35 mouse cellular contexts compared by ENCODE assay signal in genomic region chr7:107681306-107681705, GRCm38 (mm10). TPM values are rescaled to one million over a fixed set of nuclear protein-coding genes. Genes with fewer than 3 reads are reported as not detected.
DNase-seq lines count a peak whose midpoint lies in the region; ATAC-seq and TF ChIP-seq lines count a peak whose summit lies in the region.
"Had no signal": no experiment of that assay in that cellular context is flagged by ENCODE, and none has a peak within 500 bp of the region (broad histone marks: within the 10 kb centered on the region; RNA-seq: fewer than 3 reads in every experiment).

No protein-coding gene starts in this region.

- H3K4me3 ChIP-seq in testis, adult 2 months (ENCODE audit: control insufficient read depth, low read depth, low read length) = no peak overlapping the region
- no peak overlapping the region for H3K4me3 ChIP-seq in intestine, postnatal 0 days (ENCODE audit: low read depth, low read length)
- no peak overlapping the region for H3K4me3 ChIP-seq in stomach, postnatal 0 days (ENCODE audit: low read depth, low read length)
- H3K4me3 ChIP-seq: forebrain, embryonic 12.5 days; forebrain, embryonic 15.5 days; heart, adult 2 months; hindbrain, embryonic 12.5 days; hindbrain, embryonic 15.5 days had no signal

- ATAC-seq in intestine, postnatal 0 days = no peak
- ATAC-seq in stomach, postnatal 0 days (ENCODE audit: low FRiP score, low TSS enrichment) = peak; percentile 42
- no peak for ATAC-seq in erythroid progenitor cell, adult 5-6 weeks (replicated peaks; ENCODE audit: low FRiP score, poor library complexity, severe bottlenecking)
- ATAC-seq: activated CD4-positive, CD25-positive, alpha-beta regulatory T cell, adult 4 months; forebrain, embryonic 15.5 days had no signal

- WGBS in intestine, postnatal 0 days = 33% methylated on average over 2 of the region's 2 CpGs
- 50% methylated on average over 2 of the region's 2 CpGs for WGBS in stomach, postnatal 0 days

- no peak for TF ChIP-seq EP300 in stomach, postnatal 0 days (optimal IDR thresholded peaks at IDR 0.05)

- peak overlapping the region; percentile 51 for H3K27ac ChIP-seq in testis, adult 2 months (ENCODE audit: control insufficient read depth, insufficient read depth, low read depth, low read length)
- peak overlapping the region; percentile 29; the same call in 1 of the 2 replicates for H3K27ac ChIP-seq in intestine, postnatal 0 days (ENCODE audit: low read depth, low read length)
- H3K27ac ChIP-seq in stomach, postnatal 0 days (replicated peaks) = peak overlapping the region; percentile 81
- H3K27ac ChIP-seq: forebrain, embryonic 12.5 days; forebrain, embryonic 15.5 days; heart, adult 2 months; hindbrain, embryonic 12.5 days; hindbrain, embryonic 15.5 days had no signal

- TF ChIP-seq POLR2A in testis, adult 2 months (IDR thresholded peaks at IDR 0.05; ENCODE audit: control insufficient read depth, low read depth, low read length) = no peak

- H3K9me3 ChIP-seq in intestine, postnatal 0 days (ENCODE audit: control insufficient read depth) = no peaks in the 10 kb centered on the region
- no peaks in the 10 kb centered on the region for H3K9me3 ChIP-seq in stomach, postnatal 0 days (ENCODE audit: control insufficient read depth, low read length)
- H3K9me3 ChIP-seq: forebrain, embryonic 12.5 days; forebrain, embryonic 15.5 days; hindbrain, embryonic 12.5 days; hindbrain, embryonic 15.5 days had no signal

- H3K36me3 ChIP-seq in testis, adult 2 months (ENCODE audit: control insufficient read depth, insufficient read depth, low read length) = no peaks in the 10 kb centered on the region
- 0 out of 2 replicates have a peak, but pooled peaks cover 2% of the 10 kb centered on the region for H3K36me3 ChIP-seq in intestine, postnatal 0 days (ENCODE audit: control insufficient read depth, insufficient read depth)
- H3K36me3 ChIP-seq in stomach, postnatal 0 days (ENCODE audit: control insufficient read depth, insufficient read depth, low read length) = no peaks in the 10 kb centered on the region; the same call in 1 of the 2 replicates
- H3K36me3 ChIP-seq: forebrain, embryonic 12.5 days; forebrain, embryonic 15.5 days; G1E; hindbrain, embryonic 12.5 days; hindbrain, embryonic 15.5 days had no signal

- H3K27me3 ChIP-seq in testis, adult 2 months (ENCODE audit: control insufficient read depth, insufficient read depth, low read length) = no peaks in the 10 kb centered on the region
- H3K27me3 ChIP-seq in intestine, postnatal 0 days (replicated peaks; ENCODE audit: control insufficient read depth, insufficient read depth, low read length) = no peaks in the 10 kb centered on the region
- no peaks in the 10 kb centered on the region for H3K27me3 ChIP-seq in stomach, postnatal 0 days (ENCODE audit: control insufficient read depth, insufficient read depth, low read length)
- H3K27me3 ChIP-seq: CH12.LX; forebrain, embryonic 12.5 days; forebrain, embryonic 15.5 days; hindbrain, embryonic 12.5 days had no signal

- TF ChIP-seq CTCF in testis, adult 2 months (IDR thresholded peaks at IDR 0.05; ENCODE audit: control insufficient read depth, insufficient read depth, insufficient replicate concordance, low read depth, low read length) = no peak
- TF ChIP-seq CTCF in intestine, postnatal 0 days (IDR thresholded peaks at IDR 0.05; ENCODE audit: low read depth) = no peak
- TF ChIP-seq CTCF in stomach, postnatal 0 days (IDR thresholded peaks at IDR 0.05; ENCODE audit: low read depth) = no peak

- peak; percentile 89 for DNase-seq in heart, adult 11 months
- DNase-seq in heart, adult 8-10 months (ENCODE audit: low spot score) = no peak
- DNase-seq in testis, postnatal 14 days (ENCODE audit: low spot score) = no peak
- peak; percentile 51 for DNase-seq in stomach, postnatal 0 days (ENCODE audit: low spot score)
- no peak for DNase-seq in MN1 (ENCODE audit: low spot score)
- DNase-seq: adrenal gland, adult 8-10 months; adrenal gland, postnatal 25 days; B cell, adult 2 months; cerebellum, adult 11 months; cerebellum, adult 8-10 months; cerebellum, postnatal 10 days; cerebellum, postnatal 36 days; embryo, embryonic 11 days; gastrocnemius, postnatal 25 days; heart, adult 2 months had no signal

- H3K9ac ChIP-seq in intestine, postnatal 0 days (ENCODE audit: low read depth, low read length) = no peak overlapping the region
- no peak overlapping the region for H3K9ac ChIP-seq in stomach, postnatal 0 days (ENCODE audit: low read length)
- H3K9ac ChIP-seq: forebrain, embryonic 12.5 days; forebrain, embryonic 15.5 days; hindbrain, embryonic 12.5 days; hindbrain, embryonic 15.5 days had no signal

- H3K4me2 ChIP-seq in intestine, postnatal 0 days (replicated peaks; ENCODE audit: low read depth) = 0 out of 2 replicates have a peak overlapping the region, but pooled peaks have one; percentile 24
- no peak overlapping the region for H3K4me2 ChIP-seq in stomach, postnatal 0 days (replicated peaks; ENCODE audit: low read depth)
- H3K4me2 ChIP-seq: forebrain, embryonic 12.5 days; forebrain, embryonic 15.5 days; heart, embryonic 11.5 days; hindbrain, embryonic 12.5 days; hindbrain, embryonic 15.5 days had no signal

- no peaks in the 10 kb centered on the region for H3K4me1 ChIP-seq in testis, adult 2 months (ENCODE audit: control insufficient read depth, insufficient read depth, low read length)
- H3K4me1 ChIP-seq in intestine, postnatal 0 days (replicated peaks; ENCODE audit: control insufficient read depth, insufficient read depth, low read length) = 0 out of 2 replicates have a peak, but pooled peaks cover 14% of the 10 kb centered on the region
- no peaks in the 10 kb centered on the region; the same call in 1 of the 2 replicates for H3K4me1 ChIP-seq in stomach, postnatal 0 days (replicated peaks; ENCODE audit: control insufficient read depth, insufficient read depth)
- H3K4me1 ChIP-seq: forebrain, embryonic 12.5 days; forebrain, embryonic 15.5 days; hindbrain, embryonic 12.5 days; hindbrain, embryonic 15.5 days had no signal

RNA-seq across cellular contexts. Expression of gene 5330417H12Rik, which starts 56.3 kb away (rescaled TPM):
- not detected for total RNA-seq in heart, adult 8-10 months (2022)
- polyA plus RNA-seq in testis, adult 2 months (2012; rRNA removed) = not detected in 2 replicates
- polyA plus RNA-seq in intestine, postnatal 0 days (2015; fragmentation: Nextera tagmentation; extraction: Ambion mirVana) = not detected in 2 replicates
- polyA plus RNA-seq in stomach, postnatal 0 days (2015; fragmentation: Nextera tagmentation; extraction: Ambion mirVana) = not detected in 2 replicates
- not detected in 2 replicates for total RNA-seq in erythroid progenitor cell, adult 5-6 weeks (2015; ENCODE audit: low replicate concordance)
- total RNA-seq in erythroid progenitor cell, adult 5-6 weeks (2017; ENCODE audit: low replicate concordance) = not detected in 2 replicates
- total RNA-seq: adrenal gland, adult 8-10 months; adrenal gland, postnatal 25 days; CH12.LX; G1E; gastrocnemius, adult 8-10 months; gastrocnemius, postnatal 25 days; heart, adult 2 months; heart, postnatal 25 days; hematopoietic stem cell, adult 5-6 weeks had no signal
- polyA plus RNA-seq: activated CD4-positive, CD25-positive, alpha-beta regulatory T cell, adult 4 months; cortical plate, adult 2 months; embryonic facial prominence, embryonic 11.5 days; embryonic facial prominence, embryonic 14.5 days; forebrain, embryonic 12.5 days; forebrain, embryonic 15.5 days; G1E; heart, adult 2 months; heart, embryonic 11.5 days; heart, embryonic 14.5 days; heart, postnatal 0 days; hindbrain, embryonic 12.5 days; hindbrain, embryonic 15.5 days; intestine, embryonic 14.5 days had no signal

Comparison
In these comparisons a context has a peak if more than half of its experiments do, and no peak if none do; other contexts are left out.
1. DNase-seq: peak in heart, adult 11 months (single experiment) and stomach, postnatal 0 days (single experiment); none in heart, adult 8-10 months (single experiment), testis, postnatal 14 days (single experiment) and MN1 (single experiment).
2. H3K27ac ChIP-seq: peak in every context shown above with its lines; median percentile 81 in stomach, postnatal 0 days; 51 in testis, adult 2 months; 29 in intestine, postnatal 0 days.